Mouse (Mus musculus) small intestine, adult 2 months (tissue): ENCODE results near the gene Zfp185. TPM values are rescaled to one million over a fixed set of nuclear protein-coding genes. Genes with fewer than 3 reads are reported as not detected.
A peak's percentile ranks its signal among the peaks of the same experiment; 100 is the strongest.

Experiments
- H3K27ac ChIP-seq: fragments of 200-500 bp; 2 replicates; pipeline ENCODE4 v1.5.1; 2012; ENCODE audit warnings: low read depth, low read length, control low read depth, inconsistent platforms; ENCODE audit not compliant: insufficient read depth
- H3K27me3 ChIP-seq: fragments of 200-500 bp; 2 replicates; pipeline ENCODE4 v1.6.1; 2012; ENCODE audit warnings: mild to moderate bottlenecking, moderate library complexity, low read length, inconsistent platforms; ENCODE audit not compliant: control insufficient read depth, insufficient read depth
- H3K36me3 ChIP-seq: fragments of 200-500 bp; 2 replicates; pipeline ENCODE4 v1.6.1; 2012; ENCODE audit warnings: mild to moderate bottlenecking, low read length, control low read depth, inconsistent platforms; ENCODE audit not compliant: control insufficient read depth, insufficient read depth
- H3K4me1 ChIP-seq: fragments of 200-500 bp; 2 replicates; pipeline ENCODE4 v1.6.1; 2012; ENCODE audit warnings: low read length, inconsistent platforms, mixed read lengths; ENCODE audit not compliant: control insufficient read depth, insufficient read depth, insufficient read length
- H3K4me3 ChIP-seq: fragments of 200-500 bp; 2 replicates; pipeline ENCODE4 v1.5.1; 2012; ENCODE audit warnings: low read depth, mild to moderate bottlenecking, control low read depth, inconsistent platforms, low read length, moderate library complexity
- CTCF ChIP-seq: fragments of 200-500 bp; IDR thresholded peaks from 2 replicates; pipeline ENCODE4 v1.5.1; 2012; ENCODE audit warnings: low read depth, mild to moderate bottlenecking, control low read depth, inconsistent platforms, low read length, moderate library complexity, mixed read lengths; ENCODE audit not compliant: insufficient replicate concordance, insufficient read length; ENCODE audit errors: extremely low read depth
- POLR2A ChIP-seq: fragments of 200-500 bp; IDR thresholded peaks from 2 replicates; pipeline ENCODE4 v1.6.1; 2012; ENCODE audit warnings: low read depth, mild to moderate bottlenecking, control low read depth, inconsistent platforms, low read length, moderate library complexity
- WGBS: fragments of 180-500 bp; shearing (Covaris S2); methylation state at CpG from one replicate; pipeline ENCODE4 v1.1.7; 2018; 5-methylcytosine and 5-hydroxymethylcytosine counted together
- polyA plus RNA-seq: library from polyadenylated mRNA; depleted of rRNA; stranded (reverse); fragments of >200 nt; gene quantifications from 2 replicates; pipeline ENCODE4 v1.2.3, GENCODE M21; 2012

Gene Zfp185
- polyA plus RNA-seq, 1 experiment, result 0.03 TPM

DNA sequence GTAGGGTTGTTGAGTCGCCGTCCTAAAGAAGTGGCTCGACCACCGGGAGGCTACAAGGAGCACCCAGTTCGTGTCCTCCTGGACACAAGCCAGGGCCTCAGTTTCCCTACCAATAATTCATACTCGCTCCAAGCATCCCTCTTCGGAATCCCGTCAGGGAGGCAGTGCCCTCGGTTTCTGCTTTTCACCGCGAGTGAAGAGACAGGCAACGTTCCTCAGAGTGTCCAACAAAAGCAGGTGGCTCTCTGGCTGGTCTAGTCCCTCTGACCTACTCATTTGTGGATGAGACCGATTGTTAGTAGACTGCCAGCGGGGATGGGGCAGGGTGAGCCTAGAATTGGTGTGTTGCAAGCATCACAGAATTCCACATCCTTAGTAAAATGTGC lies 374 bp downstream of the Zfp185 start:
- TF ChIP-seq POLR2A (no peak), CTCF (no peak)
- no peak overlapping the region for H3K27ac ChIP-seq
- WGBS, result 20% methylated on average over 14 of the region's 14 CpGs
- H3K4me3 ChIP-seq, result peak overlapping the region; percentile 52
- no peaks in the 10 kb centered on the region for H3K36me3 ChIP-seq
- H3K27me3 ChIP-seq, result no peaks in the 10 kb centered on the region
- H3K4me1 ChIP-seq, result no peaks in the 10 kb centered on the region

DNA sequence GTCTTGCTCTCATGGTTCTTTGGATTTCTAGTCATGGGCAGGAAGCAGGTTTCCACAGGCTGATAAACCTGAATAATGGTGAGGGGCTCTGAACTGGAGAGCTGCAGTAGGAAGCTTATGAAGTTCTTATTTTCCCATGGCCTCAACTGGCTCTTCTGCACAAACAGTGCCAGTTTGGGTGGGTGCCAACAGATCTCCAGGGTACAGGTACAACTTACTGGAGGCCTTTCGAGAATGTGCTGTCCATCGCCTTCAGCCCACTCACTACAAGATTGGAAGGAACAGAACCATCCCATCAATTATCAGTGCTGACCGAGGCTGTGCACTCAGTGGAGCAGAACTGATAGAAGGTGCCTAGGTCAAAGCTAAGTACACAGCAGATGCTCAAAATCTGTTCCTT lies 1.3 kb downstream of the Zfp185 start:
- Histone ChIP-seq H3K27me3 (no peaks in the 10 kb centered on the region), H3K36me3 (no peaks in the 10 kb centered on the region), H3K4me1 (no peaks in the 10 kb centered on the region), H3K27ac (no peak overlapping the region), H3K4me3 (no peak overlapping the region)
- 87% methylated on average over 3 of the region's 3 CpGs for WGBS
- TF ChIP-seq POLR2A, result no peak
- no peak for TF ChIP-seq CTCF

DNA sequence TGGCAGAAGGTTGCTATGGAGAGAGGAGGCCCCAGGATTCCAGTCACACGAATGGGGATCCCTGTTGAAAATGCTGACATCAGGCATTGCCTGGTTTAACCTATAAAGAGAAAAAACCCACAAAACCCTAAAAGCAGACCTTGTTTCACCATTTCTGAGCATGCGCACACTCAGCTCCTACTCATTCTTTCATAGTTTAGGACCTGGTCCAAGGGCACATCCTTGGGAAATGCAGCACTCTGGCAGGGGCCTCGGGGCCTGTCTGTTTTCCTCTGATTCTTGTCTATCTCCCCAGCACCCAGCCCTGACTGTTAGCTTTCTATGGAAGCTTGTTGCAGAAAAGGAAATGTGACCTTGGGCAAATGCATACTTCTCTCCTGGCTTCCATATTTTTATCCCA lies 3.4 kb downstream of the Zfp185 start:
- no peak overlapping the region for H3K27ac ChIP-seq
- no peaks in the 10 kb centered on the region; the same call in 1 of the 2 replicates for H3K4me1 ChIP-seq
- 71% methylated on average over 3 of the region's 3 CpGs for WGBS
- TF ChIP-seq CTCF (no peak), POLR2A (no peak)
- H3K27me3 ChIP-seq, result no peaks in the 10 kb centered on the region
- no peak overlapping the region for H3K4me3 ChIP-seq
- no peaks in the 10 kb centered on the region for H3K36me3 ChIP-seq

DNA sequence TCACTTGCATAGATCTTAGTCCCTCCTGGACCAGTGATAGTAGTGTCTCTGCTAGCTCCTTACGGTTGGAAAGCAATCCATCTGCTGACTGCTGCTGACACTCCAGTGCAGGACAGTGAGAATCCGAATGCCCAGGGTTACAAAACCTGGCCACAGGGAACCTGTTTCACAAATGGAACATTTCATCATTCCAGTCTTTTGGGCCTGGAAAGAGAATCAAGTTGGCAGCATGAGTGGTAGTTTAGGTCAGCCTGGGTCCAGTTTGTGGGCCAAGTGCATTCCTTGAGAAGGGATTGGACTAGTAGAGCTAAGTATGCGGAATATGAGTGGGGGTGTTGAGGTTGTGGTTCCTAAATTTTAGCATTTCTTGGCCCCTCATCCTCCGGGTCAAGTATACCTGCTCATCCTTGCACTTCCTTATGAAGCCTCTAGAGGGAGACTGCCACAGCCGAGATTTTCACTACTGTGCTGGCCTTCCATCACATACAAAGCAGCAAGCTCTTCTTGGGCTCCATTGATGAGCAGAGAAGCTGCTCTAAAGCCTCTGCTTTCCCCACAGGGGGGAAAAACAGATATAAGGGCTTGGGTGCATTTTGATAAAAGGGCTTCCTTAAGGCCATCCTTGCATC lies 5.3 kb downstream of the Zfp185 start:
- Histone ChIP-seq H3K4me1 (peaks cover 2% of the 10 kb centered on the region; the same call in 1 of the 2 replicates), H3K36me3 (no peaks in the 10 kb centered on the region), H3K4me3 (no peak overlapping the region), H3K27me3 (no peaks in the 10 kb centered on the region), H3K27ac (no peak overlapping the region)
- WGBS, result 51% methylated on average over 5 of the region's 5 CpGs
- TF ChIP-seq CTCF (peak; percentile 35; the same call in 1 of the 2 replicates), POLR2A (no peak)

DNA sequence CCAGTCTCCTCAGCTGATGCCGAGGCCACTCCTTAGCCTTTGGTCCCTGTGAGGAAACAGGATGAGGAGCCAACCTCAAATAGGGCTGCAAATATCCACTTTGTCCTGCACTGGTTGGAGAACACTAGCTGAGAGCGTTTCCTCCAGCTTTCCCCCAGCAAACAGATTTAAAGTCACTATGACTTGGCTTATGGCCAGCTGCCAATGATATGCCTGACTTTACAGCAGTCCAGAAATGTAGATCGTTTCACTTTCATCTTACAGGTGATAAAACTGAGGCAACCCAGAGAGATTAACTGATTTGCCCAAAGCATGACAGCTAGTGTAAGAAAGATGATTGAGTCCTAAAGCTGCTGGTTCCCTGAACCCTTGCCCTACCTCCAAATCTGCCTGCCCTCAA lies 8.4 kb downstream of the Zfp185 start:
- H3K36me3 ChIP-seq, result no peaks in the 10 kb centered on the region
- H3K4me3 ChIP-seq, result no peak overlapping the region
- H3K27me3 ChIP-seq, result no peaks in the 10 kb centered on the region
- TF ChIP-seq CTCF, result no peak
- peak overlapping the region; percentile 49 for H3K27ac ChIP-seq
- peaks cover 8% of the 10 kb centered on the region; the same call in 1 of the 2 replicates for H3K4me1 ChIP-seq
- 25% methylated on average over 3 of the region's 3 CpGs for WGBS

DNA sequence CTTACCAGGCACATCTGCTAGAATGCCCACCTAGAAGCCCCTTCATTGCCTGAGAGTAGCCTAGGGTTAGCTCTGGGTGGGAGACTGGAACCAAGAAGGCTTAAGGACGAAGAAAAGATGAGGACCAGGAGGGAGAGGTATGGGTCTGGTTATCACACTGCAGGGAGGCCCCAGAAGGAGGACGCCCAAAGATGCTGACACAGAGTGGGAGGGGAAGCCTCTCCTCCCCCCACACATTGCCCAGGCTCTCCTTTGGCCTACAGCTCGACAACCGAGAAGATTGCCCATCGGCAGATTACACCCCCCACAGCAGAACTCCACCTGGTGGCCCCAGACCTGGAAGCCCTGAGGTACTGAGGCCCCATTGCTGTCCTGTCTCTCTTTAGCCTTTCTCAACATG lies 16.0 kb downstream of the Zfp185 start:
- Histone ChIP-seq H3K27me3 (no peaks in the 10 kb centered on the region), H3K36me3 (no peaks in the 10 kb centered on the region), H3K27ac (no peak overlapping the region), H3K4me1 (0 out of 2 replicates have a peak, but pooled peaks cover under 1% of the 10 kb centered on the region), H3K4me3 (no peak overlapping the region)
- TF ChIP-seq CTCF, result no peak
- TF ChIP-seq POLR2A, result no peak
- 79% methylated on average over 5 of the region's 5 CpGs for WGBS

DNA sequence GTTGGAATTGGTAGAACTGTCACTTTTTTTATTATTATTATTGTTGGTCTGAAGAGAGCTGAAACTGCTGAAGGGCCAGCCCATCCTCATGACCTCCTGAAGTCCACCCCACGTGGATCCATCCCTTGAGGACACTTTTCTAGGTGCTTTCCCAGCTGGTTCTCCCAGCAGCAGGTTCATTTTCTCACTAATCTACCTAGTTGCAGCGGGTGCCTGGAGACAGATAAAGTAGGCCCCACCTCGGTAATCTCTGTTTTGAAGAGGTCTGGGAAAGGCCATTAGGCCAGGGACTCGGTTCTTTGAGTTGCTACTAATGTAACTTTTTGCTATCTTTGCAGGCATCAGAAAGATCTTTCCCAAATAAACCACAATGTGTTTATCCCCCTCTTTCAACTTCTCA lies 18.5 kb downstream of the Zfp185 start:
- H3K27ac ChIP-seq, result no peak overlapping the region
- TF ChIP-seq CTCF, result no peak
- TF ChIP-seq POLR2A, result no peak
- H3K4me3 ChIP-seq, result no peak overlapping the region
- no peaks in the 10 kb centered on the region for H3K4me1 ChIP-seq
- no peaks in the 10 kb centered on the region for H3K36me3 ChIP-seq
- no peaks in the 10 kb centered on the region for H3K27me3 ChIP-seq
- 76% methylated on average over 4 of the region's 4 CpGs for WGBS
